Mouse (Mus musculus): ENCODE measurements around the gene Lima1. TPM values are rescaled to one million over a fixed set of nuclear protein-coding genes. Genes with fewer than 3 reads are reported as not detected.

Lima1 gene
- polyA plus RNA-seq, 1 experiment from 2014 or later: 38.4 TPM

GRCm38 (mm10) chr15:99865494-99865941 lies 9.7 kb downstream of the Lima1 start:
- H3K4me2 ChIP-seq (replicated peaks): no peak overlapping the region
- H3K27me3 ChIP-seq: no peaks in the 10 kb centered on the region
- WGBS: 88% methylated on average over 20 of the region's 20 CpGs
- H3K9me3 ChIP-seq: no peaks in the 10 kb centered on the region
- no peak overlapping the region for H3K27ac ChIP-seq (replicated peaks)
- H3K36me3 ChIP-seq: 0 out of 2 replicates have a peak, but pooled peaks cover 3% of the 10 kb centered on the region
- H3K4me1 ChIP-seq: peaks cover 9% of the 10 kb centered on the region; the same call in 1 of the 2 replicates
- H3K4me3 ChIP-seq: no peak overlapping the region
- H3K9ac ChIP-seq (replicated peaks): no peak overlapping the region
- no peak for ATAC-seq (replicated peaks)

GRCm38 (mm10) chr15:99865046-99865445 lies 10.2 kb downstream of the Lima1 start:
- H3K4me2 ChIP-seq (replicated peaks): no peak overlapping the region
- H3K27ac ChIP-seq (replicated peaks): no peak overlapping the region
- H3K9ac ChIP-seq (replicated peaks): no peak overlapping the region
- no peaks in the 10 kb centered on the region for H3K27me3 ChIP-seq
- peaks cover 13% of the 10 kb centered on the region for H3K4me1 ChIP-seq
- H3K4me3 ChIP-seq: no peak overlapping the region
- H3K36me3 ChIP-seq: 0 out of 2 replicates have a peak, but pooled peaks cover 3% of the 10 kb centered on the region
- ATAC-seq (replicated peaks): no peak
- H3K9me3 ChIP-seq: no peaks in the 10 kb centered on the region
- 80% methylated on average over 7 of the region's 7 CpGs for WGBS

- H3K9ac ChIP-seq (replicated peaks): no peak overlapping the region
- peaks cover 21% of the 10 kb centered on the region for H3K4me1 ChIP-seq
- no peaks in the 10 kb centered on the region for H3K27me3 ChIP-seq
- H3K4me2 ChIP-seq (replicated peaks): no peak overlapping the region
- H3K27ac ChIP-seq (replicated peaks): no peak overlapping the region
- 0 out of 2 replicates have a peak, but pooled peaks cover 3% of the 10 kb centered on the region for H3K36me3 ChIP-seq
- 94% methylated on average over 8 of the region's 8 CpGs for WGBS
- ATAC-seq (replicated peaks): no peak
- H3K4me3 ChIP-seq: no peak overlapping the region
- no peaks in the 10 kb centered on the region for H3K9me3 ChIP-seq
Measured at GRCm38 (mm10) chr15:99863786-99864185, 11.5 kb downstream of the Lima1 start.

DNA sequence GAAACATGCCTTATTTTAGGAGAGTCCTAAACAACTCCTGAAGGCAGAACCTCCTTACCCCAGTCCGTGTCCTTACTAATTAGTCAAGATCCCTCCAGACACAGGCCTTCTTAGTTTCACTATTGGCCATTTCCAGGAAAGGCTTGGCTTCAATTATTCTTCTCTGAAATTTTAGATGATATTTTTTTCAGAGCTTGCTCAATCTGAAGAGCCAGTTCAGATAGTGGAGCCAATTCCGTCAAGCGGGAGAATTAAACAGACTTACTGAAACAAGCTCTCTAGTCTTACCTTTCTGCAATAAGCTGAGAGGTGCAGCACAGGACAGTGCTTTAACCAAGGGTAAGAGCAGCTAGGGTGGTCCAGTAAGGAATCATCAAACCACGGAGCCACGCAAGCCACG lies 11.9 kb downstream of the Lima1 start:
- H3K4me3 ChIP-seq: no peak overlapping the region
- no peaks in the 10 kb centered on the region for H3K9me3 ChIP-seq
- H3K4me1 ChIP-seq: peaks cover 21% of the 10 kb centered on the region
- no peak overlapping the region for H3K4me2 ChIP-seq (replicated peaks)
- no peaks in the 10 kb centered on the region for H3K27me3 ChIP-seq
- no peak for ATAC-seq (replicated peaks)
- 0 out of 2 replicates have a peak, but pooled peaks cover 3% of the 10 kb centered on the region for H3K36me3 ChIP-seq
- no peak overlapping the region for H3K27ac ChIP-seq (replicated peaks)
- H3K9ac ChIP-seq (replicated peaks): no peak overlapping the region
- WGBS: 97% methylated on average over 6 of the region's 6 CpGs

DNA sequence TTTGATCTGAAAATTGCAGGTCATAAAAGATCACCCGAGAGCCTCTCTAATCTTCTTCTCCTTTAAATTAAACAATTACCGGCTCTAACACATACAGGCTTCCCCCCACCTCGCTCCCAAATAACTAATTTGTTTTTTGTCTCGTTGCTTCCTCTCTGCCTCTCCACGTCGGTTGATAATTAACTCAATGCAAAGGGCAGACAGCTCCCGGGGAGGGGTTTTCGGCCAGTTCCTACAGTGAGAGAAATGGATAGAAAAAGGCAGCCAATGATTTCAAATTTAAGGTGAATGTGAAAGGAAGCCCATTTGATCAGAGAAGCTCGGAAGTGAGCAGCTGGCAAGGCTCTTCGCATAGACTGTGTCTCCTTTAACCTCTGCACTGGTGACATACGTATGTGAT lies 12.8 kb downstream of the Lima1 start:
- Histone ChIP-seq H3K27me3 (no peaks in the 10 kb centered on the region), H3K9me3 (no peaks in the 10 kb centered on the region), H3K9ac (replicated peaks) (no peak overlapping the region), H3K36me3 (0 out of 2 replicates have a peak, but pooled peaks cover 3% of the 10 kb centered on the region), H3K4me1 (peaks cover 21% of the 10 kb centered on the region), H3K4me3 (no peak overlapping the region), H3K4me2 (replicated peaks) (no peak overlapping the region), H3K27ac (replicated peaks) (no peak overlapping the region)
- WGBS: 32% methylated on average over 11 of the region's 11 CpGs
- no peak for ATAC-seq (replicated peaks)

- 29% methylated on average over 11 of the region's 11 CpGs for WGBS
- Histone ChIP-seq H3K27me3 (no peaks in the 10 kb centered on the region), H3K4me2 (replicated peaks) (no peak overlapping the region), H3K27ac (replicated peaks) (no peak overlapping the region), H3K36me3 (no peaks in the 10 kb centered on the region), H3K4me1 (peaks cover 21% of the 10 kb centered on the region), H3K4me3 (no peak overlapping the region), H3K9ac (replicated peaks) (no peak overlapping the region), H3K9me3 (no peaks in the 10 kb centered on the region)
- no peak for ATAC-seq (replicated peaks)
Measured at GRCm38 (mm10) chr15:99861955-99862354, 13.3 kb downstream of the Lima1 start.

DNA sequence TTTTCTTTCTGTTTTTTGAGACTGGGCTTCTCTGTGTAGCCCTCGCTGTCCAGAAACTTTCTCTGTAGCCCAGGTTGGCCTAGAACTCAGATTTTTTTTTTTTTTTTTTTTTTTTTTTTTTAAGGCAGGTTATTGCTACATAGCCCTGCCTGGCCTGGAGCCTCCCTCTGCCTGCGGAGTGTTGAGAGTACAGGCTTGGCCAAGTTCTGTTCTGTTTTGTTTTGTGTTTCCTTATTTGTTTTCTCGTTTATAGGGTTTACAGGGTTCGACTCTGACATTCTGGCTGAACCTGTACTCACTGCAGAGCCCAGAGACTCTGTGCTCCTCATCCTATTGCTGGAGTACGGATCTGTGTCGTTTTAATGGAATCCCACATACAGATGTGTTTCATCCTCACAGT lies 13.7 kb downstream of the Lima1 start:
- no peak for ATAC-seq (replicated peaks)
- H3K27ac ChIP-seq (replicated peaks): no peak overlapping the region
- H3K4me2 ChIP-seq (replicated peaks): no peak overlapping the region
- H3K4me1 ChIP-seq: peaks cover 21% of the 10 kb centered on the region
- H3K4me3 ChIP-seq: no peak overlapping the region
- no peaks in the 10 kb centered on the region for H3K36me3 ChIP-seq
- WGBS: 71% methylated on average over 6 of the region's 6 CpGs
- H3K27me3 ChIP-seq: no peaks in the 10 kb centered on the region
- H3K9ac ChIP-seq (replicated peaks): no peak overlapping the region
- no peaks in the 10 kb centered on the region for H3K9me3 ChIP-seq

DNA sequence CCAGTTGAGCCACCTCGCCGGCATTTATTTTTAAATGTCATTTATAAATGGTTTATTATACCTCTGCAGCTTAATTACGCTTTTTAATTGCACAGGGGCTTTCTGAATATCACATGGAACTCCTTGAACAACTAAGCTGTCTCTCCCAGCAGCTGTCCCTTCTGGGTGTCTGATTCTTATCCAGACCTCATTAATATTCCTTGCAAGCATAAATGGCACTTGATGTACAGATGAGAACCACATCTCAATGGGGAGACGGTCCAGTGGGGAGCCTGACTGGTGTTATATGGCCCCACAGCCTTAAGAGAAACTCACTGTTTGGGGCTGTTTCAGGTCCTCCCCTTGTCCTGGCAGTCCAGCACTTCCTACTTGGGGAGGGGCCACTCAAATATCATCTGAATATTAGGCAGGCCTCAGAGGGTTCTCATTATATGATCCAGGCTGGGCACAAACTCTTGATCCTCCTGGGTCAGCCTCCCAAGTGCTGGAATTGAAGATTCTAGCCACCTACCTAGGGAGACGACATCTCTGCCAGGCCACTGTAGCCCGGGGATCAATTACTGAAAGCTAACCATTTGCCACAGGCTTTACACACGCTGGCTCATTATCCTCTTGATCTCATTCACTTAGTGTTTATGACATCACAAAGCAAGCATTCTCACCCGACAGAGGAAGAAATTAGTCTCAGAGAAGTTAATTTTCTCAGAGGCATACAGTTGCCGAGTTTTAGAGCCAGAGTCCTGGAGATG lies 15.4 kb downstream of the Lima1 start:
- 14% methylated on average over 9 of the region's 9 CpGs for WGBS
- Histone ChIP-seq H3K4me1 (peaks cover 21% of the 10 kb centered on the region), H3K9ac (replicated peaks) (no peak overlapping the region), H3K36me3 (no peaks in the 10 kb centered on the region), H3K4me3 (no peak overlapping the region), H3K4me2 (replicated peaks) (no peak overlapping the region), H3K9me3 (no peaks in the 10 kb centered on the region), H3K27me3 (no peaks in the 10 kb centered on the region), H3K27ac (replicated peaks) (peak overlapping the region; percentile 42)
- no peak for ATAC-seq (replicated peaks)

DNA sequence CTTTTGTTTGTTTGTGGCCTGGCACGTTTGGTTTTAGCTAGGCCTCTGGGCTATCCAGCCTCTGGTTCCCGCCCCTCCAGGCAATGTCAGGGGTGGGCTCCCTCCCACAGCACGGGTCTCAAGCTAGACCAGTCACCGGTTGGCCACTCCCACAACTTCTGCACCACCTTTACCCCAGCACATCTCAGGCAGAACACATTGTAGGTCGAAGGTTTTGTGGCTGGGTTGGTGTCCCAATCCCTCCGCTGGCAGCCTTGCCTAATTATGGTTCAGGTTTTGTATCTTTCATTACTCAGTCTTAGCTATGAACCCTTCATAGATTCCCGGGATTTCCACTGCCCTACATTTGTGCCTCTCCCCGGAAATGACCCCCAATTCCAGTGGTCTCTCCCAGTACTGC lies 17.8 kb downstream of the Lima1 start:
- WGBS: 73% methylated on average over 8 of the region's 8 CpGs
- Histone ChIP-seq H3K9me3 (no peaks in the 10 kb centered on the region), H3K36me3 (no peaks in the 10 kb centered on the region), H3K4me3 (no peak overlapping the region), H3K4me1 (peaks cover 17% of the 10 kb centered on the region), H3K9ac (replicated peaks) (no peak overlapping the region), H3K4me2 (replicated peaks) (no peak overlapping the region), H3K27me3 (no peaks in the 10 kb centered on the region), H3K27ac (replicated peaks) (no peak overlapping the region)
- no peak for ATAC-seq (replicated peaks)

- Histone ChIP-seq H3K9me3 (no peaks in the 10 kb centered on the region), H3K9ac (replicated peaks) (no peak overlapping the region), H3K36me3 (no peaks in the 10 kb centered on the region), H3K27ac (replicated peaks) (0 out of 2 replicates have a peak overlapping the region, but pooled peaks have one; percentile 29), H3K27me3 (no peaks in the 10 kb centered on the region), H3K4me3 (no peak overlapping the region), H3K4me1 (peaks cover 12% of the 10 kb centered on the region), H3K4me2 (replicated peaks) (no peak overlapping the region)
- ATAC-seq (replicated peaks): no peak
- WGBS: 31% methylated on average over 3 of the region's 3 CpGs
Measured at GRCm38 (mm10) chr15:99855119-99855518, 20.1 kb downstream of the Lima1 start.

DNA sequence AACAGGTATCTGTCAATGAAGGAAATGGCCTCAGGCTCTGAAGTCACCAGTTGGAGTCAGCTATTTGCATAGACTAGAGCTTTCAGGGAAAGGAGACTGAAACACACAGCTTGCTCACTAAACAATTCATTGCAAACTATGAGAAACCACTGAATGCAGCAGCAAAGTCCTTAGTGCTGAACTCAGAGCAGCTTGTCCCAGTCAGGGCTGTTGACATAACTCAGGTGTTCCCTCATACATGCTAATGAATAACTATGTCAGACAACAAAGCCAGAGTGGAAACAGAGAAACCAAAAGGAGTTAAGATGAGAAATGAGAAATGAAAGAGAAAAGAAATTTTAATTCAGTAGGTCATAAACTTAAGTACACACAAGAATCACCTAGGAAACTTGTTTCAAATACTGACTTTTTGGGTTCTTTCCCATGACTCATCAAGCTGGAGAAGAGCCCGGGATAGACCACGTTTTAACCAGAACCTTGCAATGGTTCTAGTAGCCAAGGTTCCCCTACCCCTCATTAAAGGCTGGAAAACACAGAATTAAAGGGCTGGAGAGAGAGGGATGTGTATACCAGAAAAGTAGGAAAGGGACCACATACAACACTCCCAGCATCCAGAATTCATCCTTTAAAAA lies 22.5 kb downstream of the Lima1 start:
- 0 out of 2 replicates have a peak, but pooled peaks cover 4% of the 10 kb centered on the region for H3K4me1 ChIP-seq
- no peak overlapping the region for H3K4me2 ChIP-seq (replicated peaks)
- no peak overlapping the region for H3K4me3 ChIP-seq
- no peak for ATAC-seq (replicated peaks)
- no peak overlapping the region for H3K27ac ChIP-seq (replicated peaks)
- H3K36me3 ChIP-seq: no peaks in the 10 kb centered on the region
- no peaks in the 10 kb centered on the region for H3K27me3 ChIP-seq
- WGBS: 82% methylated on average over 2 of the region's 2 CpGs
- no peaks in the 10 kb centered on the region for H3K9me3 ChIP-seq
- no peak overlapping the region for H3K9ac ChIP-seq (replicated peaks)

DNA sequence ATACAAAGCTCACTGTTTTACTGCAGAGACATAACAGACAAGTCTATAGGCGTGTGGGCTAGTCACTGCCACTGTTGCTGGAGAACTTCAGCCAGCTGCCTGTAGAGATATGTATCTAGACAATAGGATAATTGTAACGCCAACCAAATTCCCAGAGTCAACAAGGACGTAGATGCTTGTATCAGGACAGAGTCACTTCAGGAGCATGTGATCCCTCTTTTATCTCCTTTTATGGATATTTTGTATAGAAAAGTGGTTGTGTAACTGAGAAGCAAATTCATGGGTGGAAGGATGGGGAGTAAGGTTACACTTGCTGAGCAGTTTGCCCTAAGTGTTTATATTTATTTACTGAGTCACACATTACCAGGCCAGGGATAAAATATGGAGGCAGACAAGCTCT lies 25.0 kb downstream of the Lima1 start:
- no peak overlapping the region for H3K9ac ChIP-seq (replicated peaks)
- ATAC-seq (replicated peaks): no peak
- no peaks in the 10 kb centered on the region for H3K27me3 ChIP-seq
- H3K9me3 ChIP-seq: no peaks in the 10 kb centered on the region
- peaks cover 12% of the 10 kb centered on the region for H3K4me1 ChIP-seq
- WGBS: 88% methylated on average over 3 of the region's 3 CpGs
- H3K4me2 ChIP-seq (replicated peaks): no peak overlapping the region
- no peak overlapping the region for H3K4me3 ChIP-seq
- no peaks in the 10 kb centered on the region for H3K36me3 ChIP-seq
- no peak overlapping the region for H3K27ac ChIP-seq (replicated peaks)
